Mouse (Mus musculus) MEL-GATA-1-ER (cell line): Measurements from ENCODE around the gene Rbp1.

Experiments
- DNase-seq: peaks from one replicate; pipeline ENCODE4 v3.0.0-alpha.2; 2012; ENCODE audit warnings: low read depth; ENCODE audit errors: extremely low read depth

The Rbp1 gene

GRCm38 (mm10) chr9:98424725-98425210 lies 2.0 kb downstream of the Rbp1 start:
- DNase-seq = no peak

- no peak for DNase-seq
These were observed 2.7 kb downstream of the Rbp1 start for GRCm38 (mm10) chr9:98425351-98425880.

GRCm38 (mm10) chr9:98427906-98428517 lies 5.3 kb downstream of the Rbp1 start:
- no peak for DNase-seq

GRCm38 (mm10) chr9:98428783-98429182 lies 6.0 kb downstream of the Rbp1 start:
- DNase-seq = no peak

DNA sequence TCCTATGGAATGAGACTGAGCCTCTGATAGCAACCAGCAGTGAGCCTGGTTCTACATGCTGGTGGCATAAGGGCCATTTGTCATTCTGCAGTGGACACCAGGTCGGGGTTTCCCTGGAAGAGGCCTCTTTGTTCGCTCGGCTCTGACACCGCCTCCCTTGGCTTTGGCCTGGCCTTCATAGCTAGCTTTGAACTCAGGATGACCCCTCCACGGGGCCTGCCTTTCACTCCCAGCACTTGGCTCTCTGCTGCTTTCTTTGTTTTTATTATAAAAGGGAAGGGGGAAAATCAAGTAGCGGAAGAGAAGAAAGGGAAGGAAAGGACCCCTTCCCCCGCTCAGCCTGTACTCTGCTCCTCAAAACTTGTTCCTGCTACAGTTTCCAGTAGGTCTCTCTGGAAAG lies 7.0 kb downstream of the Rbp1 start:
- no peak for DNase-seq

DNA sequence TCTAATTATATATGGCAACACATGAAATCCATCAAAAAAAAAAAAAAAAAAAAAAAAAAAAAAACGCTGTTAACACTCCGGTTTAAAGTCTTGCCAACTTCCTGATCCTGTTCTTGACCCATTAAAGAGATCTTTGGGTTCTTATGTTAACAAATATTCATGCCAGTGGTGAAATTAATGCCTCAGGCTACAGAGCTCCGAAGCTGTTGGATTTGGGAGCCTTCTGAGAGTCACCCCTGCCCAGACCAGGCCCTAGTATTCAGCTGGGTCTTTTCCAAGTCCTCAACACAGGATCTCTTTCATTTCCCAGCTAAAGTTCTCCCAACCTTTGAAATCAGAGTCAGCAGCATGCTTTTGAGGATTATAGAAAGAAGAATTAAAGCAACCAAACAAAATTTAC lies 7.8 kb downstream of the Rbp1 start:
- DNase-seq = no peak

DNA sequence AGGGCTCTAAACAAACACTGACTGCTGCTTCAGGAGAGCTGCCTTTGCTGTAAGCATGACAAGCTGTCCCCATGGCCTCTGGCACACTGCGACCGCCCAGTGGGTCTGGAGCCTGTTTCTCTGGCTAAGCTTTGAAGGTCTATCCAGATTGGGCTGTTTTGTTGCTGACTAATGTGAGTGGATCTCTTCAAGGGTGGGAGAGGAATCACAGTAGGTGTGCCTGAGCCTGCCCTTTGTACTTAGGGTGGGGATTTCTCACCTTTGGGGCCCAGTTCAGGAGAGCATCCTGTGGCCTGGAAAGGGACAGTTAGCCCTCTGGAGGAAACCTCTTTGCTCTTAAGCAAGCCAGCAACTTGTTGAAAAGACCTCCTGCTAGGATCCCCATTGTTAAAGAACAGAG lies 10.3 kb downstream of the Rbp1 start:
- no peak for DNase-seq

GRCm38 (mm10) chr9:98433956-98434588 lies 11.3 kb downstream of the Rbp1 start:
- DNase-seq = no peak

DNA sequence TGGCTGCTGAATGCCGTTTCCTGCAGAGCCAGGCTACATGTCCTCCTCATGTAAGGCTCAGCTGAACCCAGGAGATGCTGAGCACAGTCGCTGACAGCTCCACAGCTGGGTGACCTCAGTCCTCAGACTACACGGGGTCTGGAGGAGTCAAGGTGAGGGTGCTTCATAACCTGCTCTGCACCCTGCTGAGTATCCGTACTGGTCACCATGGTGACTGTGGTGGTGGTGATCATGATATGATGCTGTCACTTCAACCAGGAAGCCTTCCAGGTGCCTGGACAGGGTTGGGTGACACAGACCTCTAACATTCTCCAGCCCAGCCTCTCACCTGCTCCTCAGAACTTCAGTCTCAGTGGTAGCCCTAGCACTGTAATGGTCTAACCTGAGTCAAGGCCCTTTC lies 15.1 kb downstream of the Rbp1 start:
- DNase-seq = no peak

DNA sequence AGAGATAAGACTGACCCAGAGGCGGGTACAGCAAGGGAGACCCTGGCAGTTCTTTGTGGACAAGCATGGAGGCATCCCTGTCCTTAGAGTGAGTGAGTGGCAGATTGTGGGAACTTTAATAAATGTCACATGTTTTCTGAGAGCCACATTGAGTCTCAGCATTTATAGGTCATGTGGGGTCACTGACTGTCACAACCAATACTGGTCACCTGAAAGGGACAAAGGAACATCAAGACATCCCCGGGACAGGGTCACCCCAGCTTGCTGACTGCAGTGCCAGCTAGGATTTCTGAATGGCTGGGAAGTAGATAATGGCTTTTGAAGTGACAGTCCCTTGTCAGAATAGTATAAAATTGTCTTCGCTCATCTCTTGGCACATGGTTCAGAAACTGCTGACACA lies 16.3 kb downstream of the Rbp1 start:
- DNase-seq = no peak

DNA sequence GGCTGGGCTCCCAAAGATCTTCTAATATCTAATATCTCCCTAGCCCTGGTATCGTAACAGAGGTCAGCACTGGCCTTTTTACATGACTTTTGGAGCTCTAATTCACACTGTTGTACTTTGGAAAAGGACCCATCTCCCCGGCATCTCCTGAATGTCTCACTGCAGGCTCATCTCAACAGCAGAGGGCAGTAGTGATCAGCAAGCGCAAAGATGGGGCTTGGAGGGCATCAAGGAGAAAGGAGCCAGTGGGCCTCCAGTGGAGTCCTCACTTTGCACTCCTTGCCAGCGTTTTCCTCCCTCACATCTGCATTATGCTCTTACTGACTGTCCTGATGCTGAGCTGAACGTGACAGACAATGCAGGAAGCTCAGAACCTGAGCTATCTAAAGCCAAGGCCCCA lies 19.9 kb downstream of the Rbp1 start:
- peak; percentile 29 for DNase-seq

DNA sequence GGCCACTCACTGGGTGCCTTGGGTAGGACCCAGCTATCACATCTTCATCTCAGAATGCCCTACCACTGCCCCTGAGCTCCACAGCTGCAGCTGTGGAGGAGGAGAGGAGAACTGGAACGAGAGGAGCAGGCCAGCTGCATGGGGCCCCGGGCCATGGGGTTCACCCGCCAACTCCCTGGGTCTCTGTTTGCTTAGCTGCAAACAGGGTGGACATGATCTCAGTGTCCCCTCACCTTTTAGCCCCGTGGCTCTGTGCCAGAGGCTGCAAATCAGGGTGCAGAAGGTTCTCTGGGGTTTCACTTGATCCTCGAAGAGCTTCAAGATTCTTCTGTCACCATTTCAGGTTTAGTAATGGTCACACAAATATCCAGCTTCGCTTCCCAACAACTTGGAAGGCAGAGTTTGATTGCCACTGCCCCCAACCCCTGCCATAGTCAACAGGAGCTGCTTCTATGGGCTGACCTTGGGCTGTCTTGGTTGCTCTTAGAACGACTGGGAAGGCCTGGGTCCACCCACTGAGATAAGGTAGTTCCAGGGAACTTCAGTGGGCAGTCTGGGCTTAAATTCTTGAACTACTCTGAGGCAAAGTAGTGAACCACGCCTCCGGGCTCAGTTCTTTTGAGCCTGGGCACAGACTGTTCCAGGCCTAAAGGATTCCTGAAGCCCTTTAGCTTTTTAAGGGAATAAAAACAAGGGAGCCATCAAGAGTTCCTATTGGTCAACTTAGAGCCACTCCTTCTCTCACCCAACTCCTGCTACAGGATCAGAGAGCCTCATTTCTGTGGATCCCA lies 22.8 kb downstream of the Rbp1 start:
- no peak for DNase-seq

- DNase-seq = no peak
These were observed 28.2 kb downstream of the Rbp1 start for GRCm38 (mm10) chr9:98450976-98451375.

DNA sequence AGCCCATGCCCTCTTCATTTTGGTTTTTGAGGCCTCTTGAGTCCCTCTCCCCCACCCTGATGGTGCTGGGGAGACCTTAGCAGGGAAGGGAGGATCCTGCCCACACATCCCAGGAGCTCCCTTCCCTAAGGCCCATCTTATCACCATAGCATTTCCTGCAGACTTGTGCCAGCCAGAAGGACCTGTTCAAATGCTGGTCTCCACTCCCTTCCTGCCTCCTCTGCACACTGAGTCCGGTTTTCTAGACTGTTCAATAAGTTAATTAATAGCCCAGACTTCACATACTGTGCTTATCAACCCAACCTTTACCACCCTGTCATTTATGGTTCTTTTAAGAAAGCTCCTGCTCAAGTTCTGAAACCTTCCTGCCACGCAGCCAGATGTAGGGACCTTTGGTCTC lies 43.9 kb downstream of the Rbp1 start:
- DNase-seq = no peak

DNA sequence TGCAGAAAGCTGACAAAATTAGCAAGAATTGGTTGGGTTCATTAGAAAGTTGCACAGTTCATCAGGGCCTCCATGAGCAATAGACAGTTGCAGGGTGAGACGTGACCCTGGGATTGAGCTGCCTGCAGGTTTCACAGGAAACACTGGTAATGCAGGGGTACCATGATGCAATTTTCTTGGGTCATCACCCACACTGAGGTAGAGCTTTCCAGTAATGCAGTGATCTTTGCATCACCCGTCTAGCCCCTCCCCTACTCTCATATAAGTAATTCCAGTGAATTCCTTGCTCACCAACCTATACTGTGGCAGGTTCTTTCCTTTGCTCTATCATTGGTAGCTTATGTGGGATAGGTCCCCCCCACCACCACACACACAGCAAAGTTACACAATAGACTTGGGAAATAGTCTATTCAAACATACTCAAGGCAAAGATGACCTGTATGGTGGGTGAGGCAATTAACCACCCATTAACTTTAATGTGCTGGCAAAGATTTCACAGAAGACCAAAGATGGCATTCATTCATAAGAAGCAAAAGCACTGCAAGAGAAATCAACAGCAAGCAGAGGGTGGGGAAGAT lies 57.5 kb downstream of the Rbp1 start:
- no peak for DNase-seq

DNA sequence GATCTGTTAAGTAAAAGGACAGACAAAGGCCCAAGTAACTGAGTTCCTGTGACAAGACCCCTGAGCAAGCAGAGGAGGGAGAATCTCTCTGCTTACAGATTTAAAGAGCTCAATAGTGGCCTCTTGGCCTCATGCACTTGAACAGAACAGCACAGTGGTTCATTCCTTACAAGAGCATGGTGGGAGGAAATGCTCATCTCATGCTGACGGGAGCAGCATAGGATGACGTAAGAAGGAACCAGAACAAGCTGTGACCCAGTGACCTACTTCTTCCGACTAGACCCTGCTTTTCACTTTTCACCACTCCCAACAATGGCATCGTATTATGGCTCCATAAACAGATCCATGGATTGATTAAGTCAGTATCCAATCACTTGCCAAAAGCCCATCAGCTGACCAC lies 59.5 kb downstream of the Rbp1 start:
- DNase-seq = no peak

DNA sequence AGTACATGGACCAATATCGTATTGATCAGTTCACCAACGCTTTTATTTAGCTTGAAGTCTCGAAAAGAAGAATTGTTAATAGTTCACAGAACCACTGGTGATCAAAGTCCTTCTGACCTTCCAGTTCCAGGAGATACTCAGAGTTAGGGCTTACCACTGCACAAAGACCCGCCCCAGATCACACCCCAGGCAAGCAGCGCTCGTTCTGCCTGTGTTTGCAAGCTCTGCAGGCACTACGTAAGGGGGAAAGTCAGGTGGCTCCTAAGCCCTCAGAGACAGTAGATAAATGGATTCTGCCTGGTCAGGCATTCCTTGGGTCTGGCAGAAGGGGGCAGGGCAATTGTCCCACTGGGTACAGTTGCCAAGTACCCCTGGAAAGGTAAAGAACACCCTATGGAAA lies 62.3 kb downstream of the Rbp1 start:
- no peak for DNase-seq

- DNase-seq = no peak
These were observed 63.1 kb downstream of the Rbp1 start, which contains the start of gene Rbp2 for GRCm38 (mm10) chr9:98485815-98486214. Rbp2 (plus strand) TSS chr9:98486115.

DNA sequence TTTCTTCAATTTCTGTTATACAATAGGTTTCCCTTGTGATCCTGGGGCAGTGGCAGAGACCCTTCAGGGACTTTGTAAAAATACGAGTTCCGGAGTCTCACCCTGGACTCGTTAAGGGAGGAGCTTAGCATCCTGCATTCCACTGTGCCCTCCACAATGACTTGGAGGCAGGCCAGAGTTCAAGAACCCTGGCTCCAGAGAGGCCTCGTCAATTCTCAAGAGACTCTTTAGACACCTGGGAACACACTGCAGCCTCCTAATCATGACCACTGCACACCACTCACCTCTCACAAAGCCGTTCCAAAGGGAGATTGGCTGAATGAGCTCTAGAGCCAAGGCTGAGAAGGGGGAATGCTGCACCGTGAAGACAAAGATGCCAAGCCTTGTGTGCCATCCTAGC lies 64.5 kb downstream of the Rbp1 start:
- DNase-seq = no peak

DNA sequence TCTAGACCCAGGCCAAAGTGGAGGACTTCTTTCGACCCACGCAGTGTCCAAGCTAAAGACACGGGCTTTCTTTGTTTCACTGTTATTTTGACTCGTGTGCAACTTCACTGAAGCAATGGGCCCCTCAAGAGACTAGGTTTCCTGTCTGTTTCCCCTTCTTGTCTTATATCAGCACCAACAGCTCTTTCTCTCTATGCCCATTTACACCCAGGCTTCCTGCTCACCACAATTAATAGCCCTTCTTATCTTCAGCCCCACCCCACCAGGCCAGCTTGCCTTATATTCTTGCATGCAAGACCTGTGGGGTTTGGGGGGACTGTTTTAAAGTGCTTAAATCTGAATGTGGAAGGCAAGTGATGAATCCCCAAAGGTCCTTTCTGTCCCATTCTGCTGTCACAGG lies 66.8 kb downstream of the Rbp1 start:
- DNase-seq = peak; percentile 96

- no peak for DNase-seq
These were observed 67.4 kb downstream of the Rbp1 start for GRCm38 (mm10) chr9:98490128-98490527.

DNA sequence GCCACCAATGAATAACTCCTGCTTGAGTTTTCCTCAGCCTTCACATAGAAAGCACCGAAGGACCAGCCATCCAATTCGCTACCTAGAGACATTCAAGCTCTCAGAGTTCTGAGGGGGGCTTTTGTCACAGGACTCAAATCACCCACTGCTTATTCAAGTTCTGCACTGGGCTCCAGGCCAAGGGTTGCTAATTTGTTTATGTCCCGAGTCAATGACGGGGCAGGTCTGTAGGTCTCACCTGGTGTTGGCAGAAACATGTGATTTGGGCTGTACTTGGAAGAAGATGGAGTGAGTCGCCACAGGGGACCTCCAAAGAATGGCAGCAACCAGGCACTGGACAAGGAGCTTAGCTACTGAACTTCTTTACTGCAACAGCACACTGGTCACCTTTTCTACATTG lies 68.3 kb downstream of the Rbp1 start:
- DNase-seq = no peak
